Mouse (Mus musculus): Measurements from ENCODE around the gene Fam129a.

The Fam129a gene

GRCm38 (mm10) chr1:151570981-151571837 lies at the start of gene Fam129a:
Gene Fam129a (plus strand): TSS chr1:151571186.
- peak; percentile 53 for DNase-seq

GRCm38 (mm10) chr1:151526701-151527100 lies 44.3 kb upstream of the Fam129a start:
- no peak for DNase-seq

- no peak for DNase-seq
Observed at GRCm38 (mm10) chr1:151543796-151544477, 27.0 kb upstream of the Fam129a start.

GRCm38 (mm10) chr1:151544581-151544980 lies 26.4 kb upstream of the Fam129a start:
- no peak for DNase-seq

- no peak for DNase-seq
Observed at GRCm38 (mm10) chr1:151545571-151545970, 25.4 kb upstream of the Fam129a start.

- peak; percentile 43 for DNase-seq
Observed at GRCm38 (mm10) chr1:151548896-151549610, 21.9 kb upstream of the Fam129a start.

- no peak for DNase-seq
Observed at GRCm38 (mm10) chr1:151549794-151550193, 21.2 kb upstream of the Fam129a start.

- no peak for DNase-seq
Observed at GRCm38 (mm10) chr1:151550587-151551479, 20.2 kb upstream of the Fam129a start.

- no peak for DNase-seq
Observed at GRCm38 (mm10) chr1:151560536-151560935, 10.4 kb upstream of the Fam129a start.

GRCm38 (mm10) chr1:151563401-151563800 lies 7.6 kb upstream of the Fam129a start:
- DNase-seq: no peak

GRCm38 (mm10) chr1:151563893-151564292 lies 7.1 kb upstream of the Fam129a start:
- no peak for DNase-seq

GRCm38 (mm10) chr1:151564377-151564776 lies 6.6 kb upstream of the Fam129a start:
- DNase-seq: peak; percentile 83

GRCm38 (mm10) chr1:151568682-151569081 lies 2.3 kb upstream of the Fam129a start:
- no peak for DNase-seq

GRCm38 (mm10) chr1:151571838-151572578 lies 1.0 kb downstream of the Fam129a start:
- no peak for DNase-seq

- no peak for DNase-seq
Observed at GRCm38 (mm10) chr1:151572601-151573320, 1.8 kb downstream of the Fam129a start.

- no peak for DNase-seq
Observed at GRCm38 (mm10) chr1:151580200-151580982, 9.4 kb downstream of the Fam129a start.

GRCm38 (mm10) chr1:151581454-151581853 lies 10.5 kb downstream of the Fam129a start:
- DNase-seq: no peak

- no peak for DNase-seq
Observed at GRCm38 (mm10) chr1:151581977-151582376, 11.0 kb downstream of the Fam129a start.

- DNase-seq: no peak
Observed at GRCm38 (mm10) chr1:151583457-151584181, 12.6 kb downstream of the Fam129a start.

GRCm38 (mm10) chr1:151584182-151584471 lies 13.1 kb downstream of the Fam129a start:
- DNase-seq: no peak
